In genomic region chr9:59725515-59725914, GRCm38 (mm10) we compare ENCODE assay signal across 25 mouse cellular contexts. TPM values are rescaled to one million over a fixed set of nuclear protein-coding genes. Genes with fewer than 3 reads are reported as not detected.
DNase-seq lines count a peak whose midpoint lies in the region; ATAC-seq and TF ChIP-seq lines count a peak whose summit lies in the region.
"Had no signal": no experiment of that assay in that cellular context is flagged by ENCODE, and none has a peak within 500 bp of the region (broad histone marks: within the 10 kb centered on the region; RNA-seq: fewer than 3 reads in every experiment).

No protein-coding gene starts in this region.

- H3K36me3 ChIP-seq in kidney, adult 2 months (ENCODE audit: control insufficient read depth, insufficient read depth, low read length): no peaks in the 10 kb centered on the region
- no peaks in the 10 kb centered on the region for H3K36me3 ChIP-seq in kidney, postnatal 0 days (ENCODE audit: insufficient read depth, low read length)
- H3K36me3 ChIP-seq: embryonic facial prominence, embryonic 10.5 days; embryonic facial prominence, embryonic 13.5 days; forebrain, embryonic 12.5 days; forebrain, embryonic 15.5 days; heart, embryonic 13.5 days had no signal

- ATAC-seq in kidney, postnatal 0 days (replicated peaks; ENCODE audit: low FRiP score, low read depth): no peak
- ATAC-seq: CD4-positive, CD25-positive, alpha-beta regulatory T cell, adult 4 months; forebrain, embryonic 15.5 days; hindbrain, postnatal 0 days had no signal

- no peak overlapping the region for H3K4me2 ChIP-seq in kidney, postnatal 0 days (ENCODE audit: low read length)
- H3K4me2 ChIP-seq: embryonic facial prominence, embryonic 13.5 days; forebrain, embryonic 12.5 days; forebrain, embryonic 15.5 days; heart, embryonic 13.5 days; hindbrain, embryonic 14.5 days had no signal

- H3K4me3 ChIP-seq in kidney, adult 2 months (ENCODE audit: insufficient read depth, low read depth, low read length): no peak overlapping the region
- H3K4me3 ChIP-seq in kidney, postnatal 0 days (replicated peaks; ENCODE audit: low read depth, low read length): no peak overlapping the region
- H3K4me3 ChIP-seq: embryonic facial prominence, embryonic 10.5 days; embryonic facial prominence, embryonic 13.5 days; erythroblast, embryonic 14.5 days; forebrain, embryonic 12.5 days; forebrain, embryonic 15.5 days; heart, embryonic 13.5 days had no signal

- peak overlapping the region; percentile 47 for H3K27ac ChIP-seq in kidney, adult 2 months (ENCODE audit: insufficient read depth, low read depth, low read length)
- peak overlapping the region; percentile 93 for H3K27ac ChIP-seq in kidney, postnatal 0 days
- H3K27ac ChIP-seq: embryonic facial prominence, embryonic 10.5 days; forebrain, embryonic 12.5 days; forebrain, embryonic 15.5 days; heart, embryonic 13.5 days; hindbrain, embryonic 14.5 days; hindbrain, postnatal 0 days had no signal

- H3K9me3 ChIP-seq in kidney, postnatal 0 days (replicated peaks; ENCODE audit: low read length): no peaks in the 10 kb centered on the region
- H3K9me3 ChIP-seq: embryonic facial prominence, embryonic 10.5 days; embryonic facial prominence, embryonic 13.5 days; forebrain, embryonic 12.5 days; forebrain, embryonic 15.5 days; heart, embryonic 13.5 days had no signal

- 70% methylated on average over 10 of the region's 10 CpGs for WGBS in kidney, adult 2 months
- 69% methylated on average over 10 of the region's 10 CpGs for whole genome bisulfite sequencing in kidney, postnatal 0 days

- no peak for DNase-seq in kidney, adult 2 months
- DNase-seq in kidney, adult 11 months: no peak
- no peak for DNase-seq in kidney, postnatal 0 days (ENCODE audit: low spot score)
- no peak for DNase-seq in kidney, postnatal 4 days
- peak; percentile 53 for DNase-seq in lung, postnatal 36 days
- DNase-seq in lung, postnatal 10 days: no peak
- DNase-seq: adrenal gland, adult 8-10 months; adrenal gland, postnatal 25 days; cerebellum, adult 11-12 months; cerebellum, adult 8-10 months; cerebellum, postnatal 10 days; cerebellum, postnatal 36 days; embryo, embryonic 11 days; gastrocnemius, postnatal 25 days; heart, postnatal 14 days; heart, postnatal 4 days had no signal

- TF ChIP-seq CTCF in kidney, adult 2 months (conservative IDR thresholded peaks at IDR 0.05; ENCODE audit: insufficient read depth, insufficient read length, low read depth, low read length): no peak
- TF ChIP-seq CTCF in kidney, postnatal 0 days (IDR thresholded peaks at IDR 0.05; ENCODE audit: low read depth): no peak

- H3K27me3 ChIP-seq in kidney, adult 2 months (replicated peaks; ENCODE audit: control insufficient read depth, insufficient read depth, low read length): no peaks in the 10 kb centered on the region
- H3K27me3 ChIP-seq in kidney, postnatal 0 days (ENCODE audit: insufficient read depth, low read length): no peaks in the 10 kb centered on the region
- H3K27me3 ChIP-seq: embryonic facial prominence, embryonic 13.5 days; forebrain, embryonic 15.5 days; heart, embryonic 13.5 days had no signal

- H3K4me1 ChIP-seq in kidney, adult 2 months (ENCODE audit: control insufficient read depth, insufficient read depth, low read length): peaks cover 38% of the 10 kb centered on the region
- H3K4me1 ChIP-seq in kidney, postnatal 0 days (replicated peaks; ENCODE audit: insufficient read depth, low read length): 0 out of 2 replicates have a peak, but pooled peaks cover 6% of the 10 kb centered on the region

- TF ChIP-seq POLR2A in kidney, adult 2 months (IDR thresholded peaks at IDR 0.05; ENCODE audit: low read depth, low read length): no peak

- H3K9ac ChIP-seq in kidney, postnatal 0 days (ENCODE audit: low read depth, low read length): no peak overlapping the region
- H3K9ac ChIP-seq: embryonic facial prominence, embryonic 13.5 days; forebrain, embryonic 12.5 days; forebrain, embryonic 15.5 days; heart, embryonic 13.5 days; hindbrain, embryonic 14.5 days had no signal

RNA-seq across cellular contexts. Expression of gene Senp8, which starts 25.0 kb away (rescaled TPM):
- 5.8 and 7.5 TPM in 2 replicates for polyA plus RNA-seq in kidney, adult 2 months (2012; rRNA removed)
- polyA plus RNA-seq in kidney, postnatal 0 days (2015; fragmentation: Nextera tagmentation; extraction: Ambion mirVana): 8.6 and 9.2 TPM in 2 replicates

RNA-seq across cellular contexts. Expression of gene Myo9a, which starts 25.2 kb away (rescaled TPM):
- 4.6 and 4.7 TPM in 2 replicates for polyA plus RNA-seq in kidney, adult 2 months (2012; rRNA removed)
- polyA plus RNA-seq in kidney, postnatal 0 days (2015; fragmentation: Nextera tagmentation; extraction: Ambion mirVana): 12.4 and 14.5 TPM in 2 replicates

RNA-seq across cellular contexts. Expression of gene Gramd2, which starts 45.6 kb away (rescaled TPM):
- 0.31 and 0.53 TPM in 2 replicates for polyA plus RNA-seq in kidney, adult 2 months (2012; rRNA removed)
- 1.2 and 1.4 TPM in 2 replicates for polyA plus RNA-seq in kidney, postnatal 0 days (2015; fragmentation: Nextera tagmentation; extraction: Ambion mirVana)
- polyA plus RNA-seq: CD4-positive, CD25-positive, alpha-beta regulatory T cell, adult 4 months; erythroblast, embryonic 14.5 days had no signal
